Mouse (Mus musculus) CH12.LX (cell line): Measurements from ENCODE around the gene Wdfy1. TPM values are rescaled to one million over a fixed set of nuclear protein-coding genes. Genes with fewer than 3 reads are reported as not detected.

Experiments
- DNase-seq: peaks from one replicate; pipeline ENCODE4 v3.0.0-alpha.2; 2013; ENCODE audit errors: extremely low read depth
- H3K27ac ChIP-seq: 2 replicates; pipeline ENCODE4 v1.5.1; 2012; ENCODE audit warnings: low read depth, mild to moderate bottlenecking, control low read depth, moderate library complexity; ENCODE audit not compliant: insufficient read depth
- H3K27me3 ChIP-seq: replicated peaks from 2 replicates; pipeline ENCODE3; 2012; ENCODE audit warnings: inconsistent platforms
- H3K36me3 ChIP-seq, 2 experiments: replicated peaks in 1 of 2; 2 replicates each; pipeline versions ENCODE3 to v1.6.1; 2012; ENCODE audit warnings: inconsistent platforms in 1 of 2, low read length in 1 of 2, mild to moderate bottlenecking in 1 of 2, mixed read lengths in 1 of 2, moderate library complexity in 1 of 2; ENCODE audit not compliant: control insufficient read depth in 1 of 2, insufficient read depth in 1 of 2
- H3K4me1 ChIP-seq, 2 experiments: 2 replicates each; pipeline ENCODE4 v1.6.1; 2012; ENCODE audit warnings: inconsistent platforms in 1 of 2, moderate library complexity in 1 of 2; ENCODE audit not compliant: insufficient read depth in 2 of 2, control insufficient read depth in 1 of 2
- H3K4me2 ChIP-seq: 2 replicates; pipeline ENCODE4 v1.6.1; 2012; ENCODE audit warnings: low read depth, mild to moderate bottlenecking, control low read depth; ENCODE audit not compliant: poor library complexity, insufficient read depth, severe bottlenecking
- H3K4me3 ChIP-seq, 3 experiments: fragments of 150-350 bp in 1 of 3; sonication (generic) in 1 of 3; replicated peaks in 1 of 3; 2 replicates each; pipeline versions ENCODE3 to v1.5.1; 2011 to 2012; ENCODE audit warnings: low read depth in 2 of 3, low read length in 2 of 3, mild to moderate bottlenecking in 2 of 3, moderate library complexity in 2 of 3, control low read depth in 1 of 3, improper control_type of control experiment in 1 of 3, inconsistent platforms in 1 of 3, mixed read lengths in 1 of 3; ENCODE audit not compliant: poor library complexity in 1 of 3
- H3K79me2 ChIP-seq: replicated peaks from 2 replicates; pipeline ENCODE4 v1.6.1; 2012; ENCODE audit warnings: mild to moderate bottlenecking, moderate library complexity; ENCODE audit not compliant: control insufficient read depth, poor library complexity, insufficient read depth, severe bottlenecking; ENCODE audit errors: extremely low read depth
- H3K9ac ChIP-seq: 2 replicates; pipeline ENCODE4 v1.6.1; 2012; ENCODE audit warnings: low read depth, mild to moderate bottlenecking, control low read depth, moderate library complexity; ENCODE audit not compliant: insufficient read depth
- H3K9me3 ChIP-seq: replicated peaks from 2 replicates; pipeline ENCODE3; 2012; ENCODE audit warnings: low read length, inconsistent platforms, mixed read lengths
- EP300 ChIP-seq: IDR thresholded peaks from 2 replicates; pipeline ENCODE4 v1.6.1; 2011; ENCODE audit warnings: low read length, improper control_type of control experiment
- ETS1 ChIP-seq: conservative IDR thresholded peaks from 2 replicates; pipeline ENCODE4 v1.6.1; 2012; ENCODE audit warnings: low read depth, mild to moderate bottlenecking, inconsistent platforms, low read length, improper control_type of control experiment, moderate library complexity
- GABPA ChIP-seq: IDR thresholded peaks from 2 replicates; pipeline ENCODE4 v1.6.1; 2012; ENCODE audit warnings: low read depth, low read length, improper control_type of control experiment, inconsistent platforms; ENCODE audit not compliant: insufficient replicate concordance
- JUND ChIP-seq: conservative IDR thresholded peaks from 2 replicates; pipeline ENCODE4 v1.6.1; 2011; ENCODE audit warnings: low read depth, low read length, improper control_type of control experiment
- MAFK ChIP-seq: IDR thresholded peaks from 2 replicates; pipeline ENCODE4 v1.6.1; 2011; ENCODE audit warnings: low read length, improper control_type of control experiment; ENCODE audit not compliant: insufficient replicate concordance
- MAZ ChIP-seq: IDR thresholded peaks from 2 replicates; pipeline ENCODE4 v1.6.1; 2012; ENCODE audit warnings: low read depth, mild to moderate bottlenecking, inconsistent platforms, low read length, improper control_type of control experiment, moderate library complexity
- MYC ChIP-seq: IDR thresholded peaks from 2 replicates; pipeline ENCODE4 v1.6.1; 2011; ENCODE audit warnings: low read depth, mild to moderate bottlenecking, improper control_type of control experiment, low read length
- NELFE ChIP-seq: IDR thresholded peaks from 2 replicates; pipeline ENCODE4 v1.6.1; 2011; ENCODE audit warnings: low read depth, low read length, improper control_type of control experiment
- POLR2A ChIP-seq: IDR thresholded peaks from 2 replicates; pipeline ENCODE4 v1.6.1; 2011; ENCODE audit warnings: low read depth, mild to moderate bottlenecking, improper control_type of control experiment, low read length
- RCOR1 ChIP-seq: conservative IDR thresholded peaks from 2 replicates; pipeline ENCODE4 v1.6.1; 2012; ENCODE audit warnings: low read depth, mild to moderate bottlenecking, inconsistent platforms, low read length, improper control_type of control experiment
- SIN3A ChIP-seq: IDR thresholded peaks from 2 replicates; pipeline ENCODE4 v1.6.1; 2012; ENCODE audit warnings: low read length, improper control_type of control experiment, inconsistent platforms
- USF2 ChIP-seq: conservative IDR thresholded peaks from 2 replicates; pipeline ENCODE4 v1.6.1; 2011; ENCODE audit warnings: low read depth, low read length, improper control_type of control experiment
- ZC3H11A ChIP-seq: IDR thresholded peaks from 2 replicates; pipeline ENCODE4 v1.6.1; 2012; ENCODE audit warnings: low read depth, mild to moderate bottlenecking, inconsistent platforms, low read length, improper control_type of control experiment
- ZKSCAN1 ChIP-seq: IDR thresholded peaks from 2 replicates; pipeline ENCODE4 v1.6.1; 2012; ENCODE audit warnings: low read depth, inconsistent platforms, low read length, improper control_type of control experiment, borderline replicate concordance
- dilution Hi-C: fragments of 300-500 bp; cut with MboI; formaldehyde crosslinking; loops from 2 replicates; pipeline ENCODE4 v1.14.3; 2020; ENCODE audit warnings: low sequenced_read_pairs; ENCODE audit not compliant: extremely low pct_unique_long_range_greater_than_20kb, extremely low pct_ligation_motif_present
- in situ Hi-C: fragments of 300-500 bp; cut with MboI; formaldehyde crosslinking; loops from 3 replicates; pipeline ENCODE4 v1.14.3; 2019; ENCODE audit warnings: low sequenced_read_pairs, low pct_ligation_motif_present, low pct_unique_long_range_greater_than_20kb, mixed read lengths
- polyA plus RNA-seq: library from polyadenylated mRNA; unstranded; fragments of >175 nt; gene quantifications from 2 replicates; pipeline ENCODE4 v1.2.1, GENCODE M21; 2012; ENCODE audit warnings: low read depth; ENCODE audit not compliant: insufficient read length
- total RNA-seq, 2 experiments: library from RNA; depleted of rRNA; stranded (reverse); fragments of 300-350 nt in 1 of 2; fragments of >200 nt in 1 of 2; gene quantifications; 2 replicates each; pipeline ENCODE4 v1.2.3; 2012 to 2014

Wdfy1 gene
- total and polyA plus RNA-seq, 3 experiments = 56.3 to 86.3 (median 70.6) TPM

DNA sequence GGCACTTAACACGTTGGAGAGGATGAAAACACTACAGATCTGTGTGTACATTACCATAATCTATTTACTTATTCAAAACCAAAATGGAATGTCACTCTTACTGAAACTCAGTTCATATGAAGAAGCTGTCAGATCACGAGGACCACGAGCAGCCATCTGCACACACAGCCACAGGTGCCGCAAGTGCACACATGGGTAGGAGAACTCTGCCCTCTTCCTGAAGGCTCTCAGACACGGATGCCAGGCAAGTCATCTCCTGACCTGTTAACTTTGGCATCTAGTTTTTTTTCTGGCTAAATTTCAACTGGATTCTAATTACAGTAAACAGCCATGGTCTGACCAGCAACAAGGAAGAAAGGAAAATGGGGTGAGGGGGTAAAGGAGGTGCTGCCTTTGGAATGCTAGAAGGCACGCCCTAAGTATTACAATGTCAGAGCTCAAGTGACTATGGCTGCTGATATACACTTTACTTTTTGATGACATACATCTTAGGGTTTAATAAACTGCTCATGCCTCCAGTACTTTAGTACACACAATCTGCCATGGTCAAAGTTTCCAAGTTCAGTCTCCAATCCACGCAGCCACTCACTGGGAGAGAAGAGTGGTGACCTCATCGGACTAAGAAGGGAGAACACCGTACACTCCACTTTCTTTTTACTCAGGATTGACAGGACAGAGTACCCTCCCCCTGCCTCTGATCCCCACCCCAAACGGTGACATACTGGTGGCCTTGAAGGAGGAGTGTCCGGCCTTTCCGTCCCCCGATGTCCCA lies 61.6 kb downstream of the Wdfy1 start (continued):
- no peak for TF ChIP-seq JUND
- TF ChIP-seq, all 38 proteins: peak for 0

DNA sequence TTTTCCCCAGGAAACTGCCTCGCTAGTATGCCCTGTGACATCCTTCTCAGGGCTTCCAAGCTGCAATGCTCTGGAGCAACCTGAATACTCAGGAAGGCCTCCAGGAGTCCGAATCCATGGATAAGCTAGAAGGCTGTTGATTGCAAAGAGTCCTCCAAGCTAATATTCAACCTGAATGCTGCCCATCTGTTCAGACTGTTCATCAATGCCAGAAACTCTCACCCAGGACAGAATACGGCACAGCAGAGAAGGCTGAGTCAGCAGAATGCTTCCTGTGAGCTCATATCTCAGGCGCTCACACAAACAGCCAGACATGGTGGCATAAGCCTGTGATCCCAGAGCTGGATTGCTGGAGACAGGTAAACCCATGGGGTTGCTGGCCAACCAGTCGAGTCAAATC lies 62.9 kb downstream of the Wdfy1 start:
- DNase-seq = no peak
- H3K79me2 ChIP-seq = no peaks in the 10 kb centered on the region
- H3K27ac ChIP-seq = no peak overlapping the region
- peaks cover 34 to 64% of the 10 kb centered on the region in 2 experiments for H3K36me3 ChIP-seq
- TF ChIP-seq GABPA = no peak
- TF ChIP-seq MAFK = peak; percentile 74
- no peak overlapping the region for H3K4me3 ChIP-seq
- H3K9me3 ChIP-seq = no peaks in the 10 kb centered on the region
- dilution Hi-C loops (no loop called here), in situ Hi-C loops (no loop called here)
- H3K4me1 ChIP-seq = peaks cover 0 to 15% of the 10 kb centered on the region in 2 experiments; a peak in 2 of 4 replicates
- H3K4me2 ChIP-seq = no peak overlapping the region
- no peaks in the 10 kb centered on the region for H3K27me3 ChIP-seq
- H3K9ac ChIP-seq = no peak overlapping the region

DNA sequence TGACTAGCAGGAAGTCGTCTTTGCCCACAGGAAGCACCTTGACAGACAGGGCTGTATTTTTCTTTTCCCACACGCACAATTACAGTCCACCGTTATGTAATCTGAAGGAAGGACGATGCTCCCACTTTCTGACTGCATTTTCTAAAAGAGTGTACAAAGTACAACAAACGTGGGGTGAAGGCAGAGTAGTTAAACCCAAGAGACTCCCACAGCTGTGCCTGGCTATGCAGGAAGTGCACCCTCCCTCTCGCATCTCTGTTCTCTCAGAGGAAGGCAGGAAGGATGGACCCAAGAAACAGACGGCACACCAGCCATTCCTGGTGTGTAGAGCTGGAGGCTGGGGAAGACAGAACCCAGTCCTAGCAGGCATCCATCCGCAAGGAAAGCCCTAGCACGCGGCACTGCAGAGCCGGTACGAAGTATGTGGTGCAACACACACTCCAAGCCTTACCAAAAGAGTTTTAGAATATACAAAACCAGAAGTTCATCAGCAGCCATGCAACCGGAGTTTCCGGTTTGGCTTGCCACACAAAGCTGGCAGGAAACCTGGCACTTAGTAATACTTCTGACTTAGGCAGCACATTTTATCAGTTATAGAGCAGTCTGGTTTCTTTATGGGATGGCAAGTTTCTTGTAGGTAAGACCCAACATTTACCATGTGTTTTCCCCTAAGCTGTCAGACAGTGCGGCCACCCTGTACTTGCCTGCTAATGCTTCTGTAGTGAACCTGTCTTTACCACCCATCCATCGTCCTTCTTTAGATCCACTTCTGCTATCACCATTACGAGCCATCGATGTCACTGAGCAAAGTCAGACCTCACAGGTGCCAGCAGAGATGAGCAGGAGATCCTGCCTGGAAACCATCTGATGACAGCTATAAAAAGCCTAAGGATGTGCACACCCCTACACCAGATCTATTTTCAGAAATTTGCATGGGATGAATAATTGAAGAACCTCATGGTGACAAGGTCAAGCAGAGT lies 64.5 kb downstream of the Wdfy1 start:
- no peak for DNase-seq
- H3K27ac ChIP-seq = no peak overlapping the region
- H3K36me3 ChIP-seq = peaks cover 45 to 78% of the 10 kb centered on the region in 2 experiments
- in situ Hi-C loops (no loop called here), dilution Hi-C loops (no loop called here)
- no peak overlapping the region for H3K4me3 ChIP-seq
- H3K79me2 ChIP-seq = no peaks in the 10 kb centered on the region
- H3K9ac ChIP-seq = no peak overlapping the region
- peaks cover 0 to 15% of the 10 kb centered on the region in 2 experiments; a peak in 2 of 4 replicates for H3K4me1 ChIP-seq
- H3K4me2 ChIP-seq = no peak overlapping the region
- H3K9me3 ChIP-seq = no peaks in the 10 kb centered on the region
- H3K27me3 ChIP-seq = no peaks in the 10 kb centered on the region
- TF ChIP-seq RCOR1 (no peak), POLR2A (no peak), MYC (no peak), SIN3A (no peak), EP300 (no peak), NELFE (no peak), ETS1 (no peak), USF2 (no peak), ZKSCAN1 (no peak), ZC3H11A (no peak), MAFK (no peak), MAZ (no peak)
